Mouse (Mus musculus) brain, embryonic 14.5 days (tissue): ENCODE results near the gene Hes3.

Source experiments
- CTCF ChIP-seq: fragments of 200-500 bp; IDR thresholded peaks from 2 replicates; pipeline ENCODE4 v1.5.1; 2012; ENCODE audit warnings: inconsistent platforms, mild to moderate bottlenecking, moderate library complexity, borderline replicate concordance; ENCODE audit not compliant: insufficient read depth, insufficient read length; ENCODE audit errors: extremely low read depth
- POLR2A ChIP-seq: fragments of 200-500 bp; IDR thresholded peaks from 2 replicates; pipeline ENCODE4 v1.6.1; 2012; ENCODE audit warnings: mild to moderate bottlenecking, inconsistent platforms, borderline replicate concordance; ENCODE audit not compliant: poor library complexity, insufficient read depth, insufficient read length, severe bottlenecking; ENCODE audit errors: extremely low read depth

GRCm38 (mm10) chr4:152273621-152274236, 17.7 kb downstream of the Hes3 start, which contains the start of gene Gpr153:
- no peak for TF ChIP-seq POLR2A
- no peak for TF ChIP-seq CTCF
